Mouse (Mus musculus) heart, embryonic 16.5 days (tissue): ENCODE measurements around the gene Top1. TPM values are rescaled to one million over a fixed set of nuclear protein-coding genes. Genes with fewer than 3 reads are reported as not detected.

Source experiments
- ATAC-seq: fragments of 200-750 bp; cut with Nextera tagmentation; replicated peaks from 2 replicates; pipeline ENCODE4 v1.8.0; 2017; ENCODE audit warnings: moderate number of reproducible peaks; ENCODE audit not compliant: insufficient read depth, low FRiP score; ENCODE audit errors: extremely low read depth
- H3K27ac ChIP-seq: fragments of 300-500 bp; sonication (generic); 2 replicates; pipeline ENCODE4 v1.5.1; 2014; ENCODE audit warnings: mild to moderate bottlenecking, low read length, control low read depth, moderate library complexity
- H3K27me3 ChIP-seq: fragments of 300-500 bp; sonication (generic); 2 replicates; pipeline ENCODE4 v1.6.1; 2014; ENCODE audit warnings: low read length, mixed read lengths; ENCODE audit not compliant: control insufficient read depth, insufficient read depth
- H3K36me3 ChIP-seq: fragments of 300-500 bp; sonication (generic); 2 replicates; pipeline ENCODE4 v1.6.1; 2014; ENCODE audit not compliant: control insufficient read depth, insufficient read depth
- H3K4me1 ChIP-seq: fragments of 300-500 bp; sonication (generic); 2 replicates; pipeline ENCODE4 v1.6.1; 2014; ENCODE audit warnings: low read length, mixed read lengths; ENCODE audit not compliant: control insufficient read depth, insufficient read depth
- H3K4me2 ChIP-seq: fragments of 300-500 bp; sonication (generic); 2 replicates; pipeline ENCODE4 v1.6.1; 2014; ENCODE audit warnings: low read depth, mild to moderate bottlenecking, control low read depth, low read length
- H3K4me3 ChIP-seq: fragments of 300-500 bp; sonication (generic); 2 replicates; pipeline ENCODE4 v1.5.1; 2014; ENCODE audit warnings: mild to moderate bottlenecking, control low read depth, low read length
- H3K9ac ChIP-seq: fragments of 300-500 bp; sonication (generic); 2 replicates; pipeline ENCODE4 v1.6.1; 2014; ENCODE audit warnings: low read length, control low read depth
- H3K9me3 ChIP-seq: fragments of 300-500 bp; sonication (generic); replicated peaks from 2 replicates; pipeline ENCODE4 v1.6.1; 2016; ENCODE audit warnings: low read length; ENCODE audit not compliant: control insufficient read depth
- WGBS: fragments of 180-500 bp; shearing (Covaris S2); extraction: QIAGEN DNeasy Blood & Tissue Kit; methylation state at CpG from one replicate; pipeline ENCODE4 v1.1.7; 2014; 5-methylcytosine and 5-hydroxymethylcytosine counted together
- polyA plus RNA-seq: library from polyadenylated mRNA; unstranded; fragments of >200 nt; fragmentation: Nextera tagmentation; extraction: Ambion mirVana; gene quantifications from 2 replicates; pipeline ENCODE4 v1.2.1, GENCODE M21; 2015

Gene Top1
- polyA plus RNA-seq, 1 experiment from 2014 or later: 48.7 TPM

GRCm38 (mm10) chr2:160723613-160724375 lies 78.1 kb downstream of the Top1 start:
- no peak overlapping the region for H3K27ac ChIP-seq
- no peaks in the 10 kb centered on the region for H3K9me3 ChIP-seq
- no peak overlapping the region for H3K9ac ChIP-seq
- peaks cover 38% of the 10 kb centered on the region for H3K36me3 ChIP-seq
- H3K4me2 ChIP-seq: no peak overlapping the region
- no peak for ATAC-seq
- H3K4me3 ChIP-seq: no peak overlapping the region
- whole genome bisulfite sequencing: 91% methylated on average over 4 of the region's 4 CpGs
- no peaks in the 10 kb centered on the region for H3K27me3 ChIP-seq
- H3K4me1 ChIP-seq: no peaks in the 10 kb centered on the region

- H3K36me3 ChIP-seq: peaks cover 32% of the 10 kb centered on the region
- 82% methylated on average over 5 of the region's 5 CpGs for WGBS
Observed at GRCm38 (mm10) chr2:160724536-160724935, 78.8 kb downstream of the Top1 start.

GRCm38 (mm10) chr2:160725877-160726864 lies 80.5 kb downstream of the Top1 start:
- no peak for ATAC-seq
- Histone ChIP-seq H3K27me3 (no peaks in the 10 kb centered on the region), H3K27ac (no peak overlapping the region), H3K4me1 (peaks cover 5% of the 10 kb centered on the region), H3K36me3 (peaks cover 18% of the 10 kb centered on the region), H3K9me3 (no peaks in the 10 kb centered on the region), H3K9ac (no peak overlapping the region), H3K4me3 (no peak overlapping the region), H3K4me2 (no peak overlapping the region)
- 73% methylated on average over 6 of the region's 6 CpGs for WGBS

More at GRCm38 (mm10) chr2:160724536-160724935, 78.8 kb downstream of the Top1 start:
- Histone ChIP-seq H3K4me1 (no peaks in the 10 kb centered on the region), H3K4me2 (no peak overlapping the region), H3K9me3 (no peaks in the 10 kb centered on the region), H3K9ac (no peak overlapping the region), H3K27me3 (no peaks in the 10 kb centered on the region), H3K27ac (no peak overlapping the region), H3K4me3 (no peak overlapping the region)
- ATAC-seq: no peak

DNA sequence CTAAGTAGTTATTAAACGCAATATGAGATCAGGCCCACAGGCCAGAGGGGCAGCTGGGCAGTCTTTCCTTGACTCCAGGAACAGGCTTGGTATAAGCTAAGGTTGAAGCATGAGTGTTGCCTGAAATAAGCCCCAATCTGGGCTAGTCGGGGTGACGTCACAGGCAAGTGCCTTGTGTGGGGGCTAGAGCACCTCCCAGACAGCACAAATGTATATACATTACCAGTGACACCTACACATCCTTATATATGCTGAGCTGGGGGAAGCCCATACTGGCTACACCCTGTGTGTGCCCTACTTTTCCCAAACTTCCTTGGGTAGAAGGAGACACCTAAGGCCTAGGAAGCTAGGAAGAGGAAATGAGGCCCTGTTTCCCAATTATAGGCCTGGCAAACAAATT lies 83.3 kb downstream of the Top1 start:
- Histone ChIP-seq H3K27ac (no peak overlapping the region), H3K27me3 (no peaks in the 10 kb centered on the region), H3K9me3 (no peaks in the 10 kb centered on the region), H3K36me3 (peaks cover 2% of the 10 kb centered on the region; the same call in 1 of the 2 replicates), H3K4me3 (no peak overlapping the region), H3K4me1 (peaks cover 22% of the 10 kb centered on the region), H3K9ac (no peak overlapping the region), H3K4me2 (no peak overlapping the region)
- WGBS: 85% methylated on average over 3 of the region's 3 CpGs
- ATAC-seq: no peak

GRCm38 (mm10) chr2:160729436-160729835 lies 83.7 kb downstream of the Top1 start:
- H3K4me3 ChIP-seq: no peak overlapping the region
- H3K27ac ChIP-seq: no peak overlapping the region
- H3K9ac ChIP-seq: no peak overlapping the region
- no peak overlapping the region for H3K4me2 ChIP-seq
- no peaks in the 10 kb centered on the region for H3K9me3 ChIP-seq
- ATAC-seq: no peak
- no peaks in the 10 kb centered on the region; the same call in 1 of the 2 replicates for H3K36me3 ChIP-seq
- H3K27me3 ChIP-seq: no peaks in the 10 kb centered on the region
- H3K4me1 ChIP-seq: peaks cover 27% of the 10 kb centered on the region
- 65% methylated on average over 2 of the region's 2 CpGs for WGBS

DNA sequence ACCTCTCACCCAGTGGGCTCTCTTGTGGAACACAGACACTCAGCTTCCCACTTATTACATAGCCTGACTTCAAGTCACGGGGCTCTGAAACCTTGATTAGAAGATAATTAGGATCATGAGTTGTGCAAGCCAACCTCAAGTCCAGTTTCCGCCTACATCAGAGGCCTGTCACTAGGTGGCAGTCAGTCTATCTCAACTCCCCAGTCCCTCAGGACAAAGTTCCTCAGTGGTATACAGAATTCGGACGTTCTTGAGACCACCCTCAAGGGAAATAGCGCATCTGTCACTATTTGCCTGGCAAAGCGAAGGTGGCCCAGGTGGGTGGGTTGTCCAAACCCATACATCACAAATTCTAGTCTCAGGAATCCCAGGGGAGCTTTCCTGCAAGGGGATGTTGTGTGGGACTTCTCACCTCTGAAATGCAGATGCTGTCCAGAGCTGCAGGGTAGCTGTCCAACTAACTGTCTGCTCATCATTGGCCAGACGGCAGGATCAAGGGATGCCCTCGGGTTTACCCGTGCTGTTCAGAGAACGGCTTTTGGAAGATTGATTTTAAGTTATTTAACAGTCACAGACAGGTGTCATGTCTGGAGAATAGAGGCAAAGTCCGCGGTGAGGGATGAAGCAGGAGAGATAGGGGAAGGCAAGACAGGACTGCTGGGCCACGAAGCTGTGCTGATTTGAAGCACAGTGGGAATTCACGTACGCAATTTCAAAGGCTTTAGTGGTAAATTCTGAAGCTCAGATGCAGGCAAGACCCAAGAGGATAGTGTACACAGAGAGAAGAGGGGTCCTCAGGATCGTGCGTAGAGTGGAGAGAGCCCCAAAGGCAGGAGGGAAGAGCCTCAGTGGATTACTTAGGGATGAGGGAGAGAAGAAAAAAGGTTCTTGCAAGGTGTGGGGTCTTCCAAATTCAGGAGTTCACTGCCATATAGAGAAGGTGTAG lies 84.4 kb downstream of the Top1 start:
- 22% methylated on average over 17 of the region's 17 CpGs for WGBS
- H3K4me3 ChIP-seq: peak overlapping the region; percentile 93
- no peaks in the 10 kb centered on the region for H3K9me3 ChIP-seq
- H3K36me3 ChIP-seq: peaks cover 2% of the 10 kb centered on the region; the same call in 1 of the 2 replicates
- peaks cover 34% of the 10 kb centered on the region for H3K4me1 ChIP-seq
- no peak overlapping the region for H3K27ac ChIP-seq
- H3K27me3 ChIP-seq: no peaks in the 10 kb centered on the region
- no peak for ATAC-seq
- peak overlapping the region; percentile 79 for H3K4me2 ChIP-seq
- peak overlapping the region; percentile 97 for H3K9ac ChIP-seq

GRCm38 (mm10) chr2:160730797-160731116 lies 85.1 kb downstream of the Top1 start:
- H3K9ac ChIP-seq: peak overlapping the region; percentile 97
- WGBS: 5% methylated on average over 19 of the region's 19 CpGs
- H3K27ac ChIP-seq: peak overlapping the region; percentile 91
- peaks cover 40% of the 10 kb centered on the region for H3K4me1 ChIP-seq
- ATAC-seq: no peak
- H3K4me2 ChIP-seq: peak overlapping the region; percentile 79
- peak overlapping the region; percentile 93 for H3K4me3 ChIP-seq
- no peaks in the 10 kb centered on the region for H3K9me3 ChIP-seq
- H3K27me3 ChIP-seq: no peaks in the 10 kb centered on the region
- peaks cover 5% of the 10 kb centered on the region for H3K36me3 ChIP-seq

GRCm38 (mm10) chr2:160731117-160731838 lies 85.6 kb downstream of the Top1 start, which contains the start of gene Plcg1:
TSS of gene Plcg1 (plus strand) at chr2:160731300.
- peak within 1 kb of the TSS; percentile 93 for H3K4me3 ChIP-seq
- peak within 1 kb of the TSS; percentile 91 for H3K27ac ChIP-seq
- under 1% methylated on average over 89 of the region's 99 CpGs for WGBS
- peaks cover 43% of the 10 kb centered on the region for H3K4me1 ChIP-seq
- H3K9ac ChIP-seq: peak within 1 kb of the TSS; percentile 97
- no peaks in the 10 kb centered on the region for H3K27me3 ChIP-seq
- H3K4me2 ChIP-seq: peak within 1 kb of the TSS; percentile 79
- H3K36me3 ChIP-seq: peaks cover 5% of the 10 kb centered on the region
- H3K9me3 ChIP-seq: no peaks in the 10 kb centered on the region
- ATAC-seq: peak; percentile 92
